Mouse (Mus musculus): ENCODE measurements at regions not wholly inside any gene's neighbourhood (a gene's known extent, or its start where the extent isn't known, plus 50 kb on each side); places are given as distances from the start of the nearest gene placed in this dataset.

- DNase-seq (ENCODE audit: low spot score in 2 of 2): no peak
Observed at GRCm38 (mm10) chr4:134990651-134991050, 60.0 kb downstream of the Syf2 start.

- DNase-seq (ENCODE audit: low spot score in 2 of 2): no peak
Observed at GRCm38 (mm10) chr4:134993526-134994122, 62.9 kb downstream of the Syf2 start.

- no peak for DNase-seq (ENCODE audit: low spot score in 2 of 2)
Observed at GRCm38 (mm10) chr4:134994205-134994604, 63.5 kb downstream of the Syf2 start.

- DNase-seq (ENCODE audit: low spot score in 2 of 2): no peak
Observed at GRCm38 (mm10) chr4:134994648-134995047, 64.0 kb downstream of the Syf2 start.

- DNase-seq (ENCODE audit: low spot score in 2 of 2): peak in 1 of 2 experiments; percentile 72
Observed at GRCm38 (mm10) chr4:134995052-134995451, 64.4 kb downstream of the Syf2 start.

- no peak for DNase-seq (ENCODE audit: low spot score in 2 of 2)
Observed at GRCm38 (mm10) chr4:134996121-134996520, 65.4 kb downstream of the Syf2 start.

GRCm38 (mm10) chr4:134997461-134998434, 67.0 kb downstream of the Syf2 start:
- no peak for DNase-seq (ENCODE audit: low spot score in 2 of 2)

- no peak for DNase-seq (ENCODE audit: low spot score in 2 of 2)
Observed at GRCm38 (mm10) chr4:134998928-134999658, 68.4 kb downstream of the Syf2 start.

GRCm38 (mm10) chr4:135002091-135002925, 71.6 kb downstream of the Syf2 start:
- DNase-seq (ENCODE audit: low spot score in 2 of 2): no peak

GRCm38 (mm10) chr4:135011365-135011764, 80.7 kb downstream of the Syf2 start:
- no peak for DNase-seq (ENCODE audit: low spot score in 2 of 2)

- no peak for DNase-seq (ENCODE audit: low spot score in 2 of 2)
Observed at GRCm38 (mm10) chr4:135012945-135013344, 82.2 kb downstream of the Syf2 start.

- DNase-seq (ENCODE audit: low spot score in 2 of 2): no peak
Observed at GRCm38 (mm10) chr4:135013932-135014331, 83.2 kb downstream of the Syf2 start.

- peak; percentile 42 to 74 for DNase-seq (ENCODE audit: low spot score in 2 of 2)
Observed at GRCm38 (mm10) chr4:135018018-135018417, 87.3 kb downstream of the Syf2 start.

- no peak for DNase-seq (ENCODE audit: low spot score in 2 of 2)
Observed at GRCm38 (mm10) chr4:135019120-135019519, 88.4 kb downstream of the Syf2 start.

GRCm38 (mm10) chr4:135020262-135020991, 89.7 kb downstream of the Syf2 start:
- DNase-seq (ENCODE audit: low spot score in 2 of 2): no peak

GRCm38 (mm10) chr4:135023200-135023599, 92.5 kb downstream of the Syf2 start:
- DNase-seq (ENCODE audit: low spot score in 2 of 2): no peak

- no peak for DNase-seq (ENCODE audit: low spot score in 2 of 2)
Observed at GRCm38 (mm10) chr4:135025802-135026201, 94.7 kb upstream of the Runx3 start.

- DNase-seq (ENCODE audit: low spot score in 2 of 2): no peak
Observed at GRCm38 (mm10) chr4:135027136-135027535, 93.3 kb upstream of the Runx3 start.

- no peak for DNase-seq (ENCODE audit: low spot score in 2 of 2)
Observed at GRCm38 (mm10) chr4:135029723-135030122, 90.7 kb upstream of the Runx3 start.

- no peak for DNase-seq (ENCODE audit: low spot score in 2 of 2)
Observed at GRCm38 (mm10) chr4:135032461-135032860, 88.0 kb upstream of the Runx3 start.

GRCm38 (mm10) chr4:135033302-135033701, 87.2 kb upstream of the Runx3 start:
- no peak for DNase-seq (ENCODE audit: low spot score in 2 of 2)
